22 mouse cellular contexts compared by ENCODE assay signal in genomic region chr15:12840737-12841136, GRCm38 (mm10). TPM values are rescaled to one million over a fixed set of nuclear protein-coding genes. Genes with fewer than 3 reads are reported as not detected.
DNase-seq lines count a peak whose midpoint lies in the region; ATAC-seq and TF ChIP-seq lines count a peak whose summit lies in the region.
"Had no signal": no experiment of that assay in that cellular context is flagged by ENCODE, and none has a peak within 500 bp of the region (broad histone marks: within the 10 kb centered on the region; RNA-seq: fewer than 3 reads in every experiment).

No protein-coding gene starts in this region.

- H3K4me1 ChIP-seq in thymus, adult 2 months (replicated peaks; ENCODE audit: control insufficient read depth, insufficient read depth, low read length): peaks cover 9% of the 10 kb centered on the region
- H3K4me1 ChIP-seq in midbrain, postnatal 0 days (ENCODE audit: insufficient read depth, low read length): no peaks in the 10 kb centered on the region
- H3K4me1 ChIP-seq: embryonic facial prominence, embryonic 13.5 days; forebrain, embryonic 12.5 days; heart, embryonic 10.5 days; hindbrain, embryonic 13.5 days had no signal

- H3K27ac ChIP-seq in thymus, adult 2 months (ENCODE audit: control insufficient read depth, insufficient read depth, low read length): no peak overlapping the region
- no peak overlapping the region for H3K27ac ChIP-seq in layer of hippocampus, adult 2 months
- H3K27ac ChIP-seq in midbrain, postnatal 0 days (ENCODE audit: low read depth, low read length): no peak overlapping the region
- H3K27ac ChIP-seq: embryonic facial prominence, embryonic 13.5 days; forebrain, embryonic 12.5 days; heart, embryonic 10.5 days; hindbrain, embryonic 13.5 days; hindbrain, postnatal 0 days had no signal

- H3K4me3 ChIP-seq in thymus, adult 2 months (ENCODE audit: control insufficient read depth, insufficient read depth, low read length): no peak overlapping the region
- no peak overlapping the region for H3K4me3 ChIP-seq in layer of hippocampus, adult 2 months
- no peak overlapping the region for H3K4me3 ChIP-seq in midbrain, postnatal 0 days (ENCODE audit: low read depth, low read length)
- H3K4me3 ChIP-seq: embryonic facial prominence, embryonic 13.5 days; forebrain, embryonic 12.5 days; heart, embryonic 10.5 days; hindbrain, embryonic 13.5 days had no signal

- TF ChIP-seq POLR2A in thymus, adult 2 months (IDR thresholded peaks at IDR 0.05; ENCODE audit: control insufficient read depth, extremely low read depth, insufficient read depth, low read length, poor library complexity): no peak

- peak; percentile 12 for DNase-seq in thymus, adult 2 months
- no peak for DNase-seq in thymus, postnatal 36 days
- no peak for DNase-seq in left cerebral cortex, postnatal 25 days (ENCODE audit: low spot score in 2 of 2)
- DNase-seq in layer of hippocampus, adult 2 months (ENCODE audit: low spot score in 2 of 2): no peak
- no peak for DNase-seq in cerebellum, adult 8-10 months
- DNase-seq in midbrain, postnatal 0 days (ENCODE audit: low spot score): no peak
- DNase-seq: adrenal gland, postnatal 14 days; cerebellum, adult 18-20 months; cerebellum, postnatal 14 days; gastrocnemius, postnatal 25 days; heart, postnatal 10 days; heart, postnatal 4 days had no signal

- no peak for TF ChIP-seq CTCF in thymus, adult 2 months (IDR thresholded peaks at IDR 0.05; ENCODE audit: borderline replicate concordance, control insufficient read depth, extremely low read depth, insufficient read depth, low read length, poor library complexity)
- TF ChIP-seq CTCF in layer of hippocampus, adult 2 months (conservative IDR thresholded peaks at IDR 0.05): no peak
- no peak for TF ChIP-seq CTCF in midbrain, postnatal 0 days (IDR thresholded peaks at IDR 0.05)

- peaks cover 35% of the 10 kb centered on the region for H3K36me3 ChIP-seq in thymus, adult 2 months (ENCODE audit: control insufficient read depth, insufficient read depth, low read length)
- H3K36me3 ChIP-seq in midbrain, postnatal 0 days (ENCODE audit: insufficient read depth, low read length): peaks cover 56% of the 10 kb centered on the region

- H3K9ac ChIP-seq in midbrain, postnatal 0 days (replicated peaks; ENCODE audit: low read length, poor library complexity, severe bottlenecking): no peak overlapping the region
- H3K9ac ChIP-seq: embryonic facial prominence, embryonic 13.5 days; forebrain, embryonic 12.5 days; hindbrain, embryonic 13.5 days had no signal

- H3K9me3 ChIP-seq in midbrain, postnatal 0 days (ENCODE audit: low read length): no peaks in the 10 kb centered on the region
- H3K9me3 ChIP-seq: embryonic facial prominence, embryonic 13.5 days; forebrain, embryonic 12.5 days; G1E; heart, embryonic 10.5 days; hindbrain, embryonic 13.5 days had no signal

- 0 out of 2 replicates have a peak, but pooled peaks have one; percentile 29 for ATAC-seq in common myeloid progenitor, adult 5-6 weeks (replicated peaks; ENCODE audit: low read depth, poor library complexity, severe bottlenecking)
- peak; percentile 11; the same call in 1 of the 2 replicates for ATAC-seq in megakaryocyte progenitor cell, adult 5-6 weeks (replicated peaks; ENCODE audit: poor library complexity)
- ATAC-seq in midbrain, postnatal 0 days (ENCODE audit: low FRiP score): no peak
- ATAC-seq: forebrain, embryonic 16.5 days; hindbrain, postnatal 0 days; intestine, embryonic 16.5 days had no signal

- WGBS in thymus, adult 2 months: 28% methylated on average over 11 of the region's 11 CpGs
- 96% methylated on average over 11 of the region's 11 CpGs for WGBS in midbrain, postnatal 0 days

- intact Hi-C loops in left cerebral cortex, postnatal 25 days (cut with DNase I): no loop called here

- H3K4me2 ChIP-seq in midbrain, postnatal 0 days (ENCODE audit: low read depth, low read length, poor library complexity, severe bottlenecking): no peak overlapping the region
- H3K4me2 ChIP-seq: embryonic facial prominence, embryonic 13.5 days; forebrain, embryonic 12.5 days; hindbrain, embryonic 13.5 days had no signal

- H3K27me3 ChIP-seq in thymus, adult 2 months (ENCODE audit: control insufficient read depth, insufficient read depth, low read length): no peaks in the 10 kb centered on the region
- no peaks in the 10 kb centered on the region for H3K27me3 ChIP-seq in midbrain, postnatal 0 days (ENCODE audit: insufficient read depth, low read length)
- H3K27me3 ChIP-seq: embryonic facial prominence, embryonic 13.5 days; forebrain, embryonic 12.5 days; hindbrain, embryonic 13.5 days had no signal

RNA-seq across cellular contexts. Expression of gene Drosha, which starts 16.1 kb away (rescaled TPM):
- 19.5 and 22.0 TPM in 2 replicates for polyA plus RNA-seq in thymus, adult 2 months (2012; rRNA removed)
- total RNA-seq in common myeloid progenitor, adult 5-6 weeks (2017): 24.7 and 46.8 TPM in 2 replicates
- total RNA-seq in megakaryocyte progenitor cell, adult 5-6 weeks (2015): 35.1 and 40.4 TPM in 2 replicates
- total RNA-seq in megakaryocyte progenitor cell, adult 5-6 weeks (2017): 19.7 and 21.7 TPM in 2 replicates
- 10 to 100 TPM; 86.4 to 87.3 TPM for total RNA-seq in left cerebral cortex, postnatal 25 days (2021)
- 10 to 100 TPM; 88.5 to 89.2 TPM for total RNA-seq in layer of hippocampus, adult 2 months (2021)
- total RNA-seq in midbrain, postnatal 0 days (2014; rRNA removed): 41.5 and 45.4 TPM in 2 replicates
- 41.2 and 44.8 TPM in 2 replicates for polyA plus RNA-seq in midbrain, postnatal 0 days (2015; fragmentation: Nextera tagmentation; extraction: Ambion mirVana)

RNA-seq across cellular contexts. Expression of gene 6030458C11Rik, which starts 16.3 kb away (rescaled TPM):
- 13.5 and 14.4 TPM in 2 replicates for polyA plus RNA-seq in thymus, adult 2 months (2012; rRNA removed)
- 21.8 and 22.3 TPM in 2 replicates for total RNA-seq in common myeloid progenitor, adult 5-6 weeks (2017)
- total RNA-seq in megakaryocyte progenitor cell, adult 5-6 weeks (2015): 14.6 and 16.6 TPM in 2 replicates
- 23.6 and 24.9 TPM in 2 replicates for total RNA-seq in megakaryocyte progenitor cell, adult 5-6 weeks (2017)
- total RNA-seq in left cerebral cortex, postnatal 25 days (2021): 10 to 100 TPM; 28.7 to 29.0 TPM
- 10 to 100 TPM; 30.3 to 31.1 TPM for total RNA-seq in layer of hippocampus, adult 2 months (2021)
- 21.3 and 21.9 TPM in 2 replicates for total RNA-seq in midbrain, postnatal 0 days (2014; rRNA removed)
- polyA plus RNA-seq in midbrain, postnatal 0 days (2015; fragmentation: Nextera tagmentation; extraction: Ambion mirVana): 21.8 and 22.1 TPM in 2 replicates
